16 mouse cellular contexts compared by ENCODE assay signal in the genomic region with DNA sequence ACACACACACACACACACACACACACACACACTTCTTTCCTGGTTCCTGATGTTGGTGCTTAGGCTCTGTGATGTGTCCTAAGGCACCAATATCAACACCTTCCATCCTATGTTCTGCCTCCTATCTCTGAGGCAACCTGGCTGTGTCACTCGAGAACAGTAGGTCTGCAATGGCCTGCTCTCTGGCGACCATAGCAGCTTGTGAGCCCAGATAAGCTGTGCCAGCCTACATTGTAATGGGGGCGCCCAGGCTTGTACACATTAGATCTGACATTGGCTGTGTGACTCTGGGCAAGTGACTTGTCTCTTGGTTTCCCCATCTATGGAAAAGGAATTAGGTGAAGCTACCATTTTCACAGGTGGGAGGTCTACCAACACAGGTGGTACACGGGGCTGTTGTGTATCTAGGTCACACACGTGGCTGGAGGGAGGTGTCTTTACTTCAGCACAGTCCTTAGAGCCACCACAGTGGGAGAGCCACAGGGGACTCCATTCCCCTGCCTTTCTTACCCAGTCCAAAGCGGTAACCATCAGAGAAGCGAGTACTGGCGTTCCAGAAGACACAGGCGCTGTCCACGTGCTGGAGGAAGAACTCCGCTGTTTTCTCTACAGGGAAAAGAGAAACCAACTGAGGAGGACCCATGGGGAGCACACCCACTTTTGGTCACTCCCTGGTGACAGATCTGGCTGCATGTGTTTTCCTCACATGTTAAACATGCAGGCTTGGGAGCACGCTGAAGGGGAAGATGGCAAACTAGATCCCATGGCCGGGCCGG. TPM values are rescaled to one million over a fixed set of nuclear protein-coding genes. Genes with fewer than 3 reads are reported as not detected.
DNase-seq lines count a peak whose midpoint lies in the region; ATAC-seq and TF ChIP-seq lines count a peak whose summit lies in the region.
"Had no signal": no experiment of that assay in that cellular context is flagged by ENCODE, and none has a peak within 500 bp of the region (broad histone marks: within the 10 kb centered on the region; RNA-seq: fewer than 3 reads in every experiment).

No protein-coding gene starts in this region.

- TF ChIP-seq POLR2A in MEL (IDR thresholded peaks at IDR 0.05; ENCODE audit: control insufficient read depth in 1 of 2, insufficient read depth in 1 of 2, low read depth in 1 of 2, low read length in 2 of 2, poor library complexity in 1 of 2), result no peak

- 76% methylated on average over 14 of the region's 14 CpGs for WGBS in kidney, embryonic 16.5 days
- WGBS in midbrain, embryonic 13.5 days, result 93% methylated on average over 14 of the region's 14 CpGs

- H3K27ac ChIP-seq in MEL (ENCODE audit: control insufficient read depth, low read depth, low read length), result no peak overlapping the region
- H3K27ac ChIP-seq in kidney, embryonic 16.5 days (ENCODE audit: low read length), result no peak overlapping the region
- no peak overlapping the region for H3K27ac ChIP-seq in midbrain, embryonic 13.5 days
- H3K27ac ChIP-seq: embryonic facial prominence, embryonic 10.5 days; forebrain, embryonic 10.5 days; hindbrain, embryonic 15.5 days; layer of hippocampus, adult 2 months; limb, embryonic 15.5 days; neural tube, embryonic 12.5 days had no signal

- no peak overlapping the region for H3K4me2 ChIP-seq in kidney, embryonic 16.5 days (replicated peaks; ENCODE audit: low read depth, low read length)
- no peak overlapping the region for H3K4me2 ChIP-seq in midbrain, embryonic 13.5 days (replicated peaks)
- H3K4me2 ChIP-seq: hindbrain, embryonic 15.5 days; limb, embryonic 15.5 days; neural tube, embryonic 12.5 days had no signal

- H3K4me3 ChIP-seq in G1E (ENCODE audit: low read depth, low read length) (no peak overlapping the region), MEL (ENCODE audit: control insufficient read depth in 1 of 2, insufficient read depth in 1 of 2, low read depth in 2 of 2, low read length in 2 of 2) (no peak overlapping the region)
- H3K4me3 ChIP-seq in kidney, embryonic 16.5 days (ENCODE audit: low read length), result no peak overlapping the region
- no peak overlapping the region for H3K4me3 ChIP-seq in midbrain, embryonic 13.5 days (replicated peaks)
- H3K4me3 ChIP-seq: embryonic facial prominence, embryonic 10.5 days; forebrain, embryonic 10.5 days; hindbrain, embryonic 15.5 days; layer of hippocampus, adult 2 months; limb, embryonic 15.5 days; neural tube, embryonic 12.5 days had no signal

- TF ChIP-seq CTCF in G1E (IDR thresholded peaks at IDR 0.05; ENCODE audit: low read depth, low read length) (no peak), MEL (IDR thresholded peaks at IDR 0.05 in 2 of 3, conservative IDR thresholded peaks at IDR 0.05 in 1 of 3; ENCODE audit: control insufficient read depth in 1 of 3, insufficient read depth in 1 of 3, low read depth in 2 of 3, low read length in 3 of 3, poor library complexity in 1 of 3, severe bottlenecking in 1 of 3) (no peak)

- peaks cover 3% of the 10 kb centered on the region; the same call in 1 of the 2 replicates for H3K9me3 ChIP-seq in G1E (replicated peaks)
- no peaks in the 10 kb centered on the region for H3K9me3 ChIP-seq in MEL (replicated peaks; ENCODE audit: insufficient read depth, low read length)
- peaks cover 5% of the 10 kb centered on the region for H3K9me3 ChIP-seq in kidney, embryonic 16.5 days (ENCODE audit: low read length)
- no peaks in the 10 kb centered on the region for H3K9me3 ChIP-seq in midbrain, embryonic 13.5 days
- H3K9me3 ChIP-seq: embryonic facial prominence, embryonic 10.5 days; hindbrain, embryonic 15.5 days; limb, embryonic 15.5 days; neural tube, embryonic 12.5 days had no signal

- ATAC-seq in G1E (ENCODE audit: extremely low read depth, insufficient number of reproducible peaks, low FRiP score, poor library complexity, severe bottlenecking), result peak; percentile 28
- ATAC-seq in megakaryocyte-erythroid progenitor cell, adult 5-6 weeks (replicated peaks; ENCODE audit: low FRiP score, low TSS enrichment, poor library complexity, severe bottlenecking), result peak; percentile 97
- no peak for ATAC-seq in kidney, embryonic 16.5 days (ENCODE audit: low FRiP score, low TSS enrichment)
- no peak for ATAC-seq in midbrain, embryonic 13.5 days
- ATAC-seq: midbrain, embryonic 16.5 days had no signal

- no peak for TF ChIP-seq RAD21 in MEL (IDR thresholded peaks at IDR 0.05; ENCODE audit: low read depth, low read length)

- 0 out of 4 replicates have a peak, but pooled peaks of 1 of the 2 experiments have one; percentile 14 for TF ChIP-seq EP300 in MEL (IDR thresholded peaks at IDR 0.05; ENCODE audit: low read depth in 1 of 2, low read length in 2 of 2)

- H3K4me1 ChIP-seq in G1E (ENCODE audit: insufficient read depth, low read depth, low read length) (peaks cover 25% of the 10 kb centered on the region), MEL (ENCODE audit: control insufficient read depth in 1 of 2, insufficient read depth in 2 of 2, low read length in 2 of 2) (no peaks in the 10 kb centered on the region)
- peaks cover 24% of the 10 kb centered on the region for H3K4me1 ChIP-seq in kidney, embryonic 16.5 days (ENCODE audit: insufficient read depth, low read length)
- peaks cover 12% of the 10 kb centered on the region; the same call in 1 of the 2 replicates for H3K4me1 ChIP-seq in midbrain, embryonic 13.5 days (replicated peaks)
- H3K4me1 ChIP-seq: hindbrain, embryonic 15.5 days; neural tube, embryonic 12.5 days had no signal

- no peaks in the 10 kb centered on the region for H3K27me3 ChIP-seq in G1E (ENCODE audit: insufficient read depth, low read length)
- no peaks in the 10 kb centered on the region for H3K27me3 ChIP-seq in MEL (ENCODE audit: control insufficient read depth in 1 of 2, insufficient read depth in 2 of 2, low read length in 2 of 2)
- no peaks in the 10 kb centered on the region for H3K27me3 ChIP-seq in kidney, embryonic 16.5 days (ENCODE audit: insufficient read depth, low read length)
- H3K27me3 ChIP-seq in midbrain, embryonic 13.5 days, result no peaks in the 10 kb centered on the region
- H3K27me3 ChIP-seq: hindbrain, embryonic 15.5 days; limb, embryonic 15.5 days; neural tube, embryonic 12.5 days had no signal

- H3K79me2 ChIP-seq in MEL (ENCODE audit: control insufficient read depth, insufficient read depth, low read length, poor library complexity), result no peaks in the 10 kb centered on the region

- no peak overlapping the region for H3K9ac ChIP-seq in MEL (ENCODE audit: control insufficient read depth, low read depth, low read length, poor library complexity, severe bottlenecking)
- no peak overlapping the region for H3K9ac ChIP-seq in kidney, embryonic 16.5 days (replicated peaks; ENCODE audit: low read length)
- no peak overlapping the region for H3K9ac ChIP-seq in midbrain, embryonic 13.5 days (replicated peaks)
- H3K9ac ChIP-seq: hindbrain, embryonic 15.5 days; limb, embryonic 15.5 days; neural tube, embryonic 12.5 days had no signal

- H3K36me3 ChIP-seq in G1E (replicated peaks) (peaks cover 95% of the 10 kb centered on the region), MEL (ENCODE audit: control insufficient read depth in 1 of 2, insufficient read depth in 2 of 2, low read length in 2 of 2) (peaks cover 0 to 15% of the 10 kb centered on the region in 2 experiments; a peak in 2 of 4 replicates)
- H3K36me3 ChIP-seq in kidney, embryonic 16.5 days (ENCODE audit: insufficient read depth, low read length), result peaks cover 42% of the 10 kb centered on the region
- H3K36me3 ChIP-seq in midbrain, embryonic 13.5 days, result peaks cover 84% of the 10 kb centered on the region

- no peak for DNase-seq in G1E (ENCODE audit: low spot score)
- peak; percentile 19 for DNase-seq in MEL (ENCODE audit: low read depth, low spot score)
- DNase-seq in liver, result peak; percentile 80
- DNase-seq in right cerebral cortex, adult 2 months (ENCODE audit: low spot score in 2 of 2), result no peak
- DNase-seq: kidney, adult 8-10 months; thymus, postnatal 14 days had no signal

RNA-seq across cellular contexts. Expression of gene Aldh18a1, which starts 35.1 kb away (rescaled TPM):
- total RNA-seq in G1E (2014; fragmentation: Nextera tagmentation) (104 and 111 TPM in 2 replicates), G1E (2017) (41.1 and 43.7 TPM in 2 replicates), MEL (2012; rRNA removed) (35.3 and 68.5 TPM in 2 replicates)
- polyA plus RNA-seq in G1E (2012) (15.4 and 24.9 TPM in 2 replicates), MEL (2012; ENCODE audit: insufficient read depth in 1 of 2, insufficient read length in 2 of 2, low read depth in 1 of 2, low replicate concordance in 2 of 2, missing spikeins in 1 of 2) (100 to 1,000 TPM in 1 of 2 experiments, 10 to 100 TPM in 1; 89.7 to 214 TPM)
- 89.6 and 91.3 TPM in 2 replicates for total RNA-seq in megakaryocyte-erythroid progenitor cell, adult 5-6 weeks (2014; fragmentation: Nextera tagmentation)
- 69.1 and 106 TPM in 2 replicates for total RNA-seq in megakaryocyte-erythroid progenitor cell, adult 5-6 weeks (2017)
- polyA plus RNA-seq in kidney, embryonic 16.5 days (2015; fragmentation: Nextera tagmentation; extraction: Ambion mirVana), result 58.9 and 60.4 TPM in 2 replicates
- 76.2 and 76.4 TPM in 2 replicates for polyA plus RNA-seq in midbrain, embryonic 13.5 days (2015; fragmentation: Nextera tagmentation; extraction: Ambion mirVana)

RNA-seq across cellular contexts. Expression of gene Sorbs1, which starts 39.6 kb away (rescaled TPM):
- total RNA-seq in G1E (2014; fragmentation: Nextera tagmentation) (50.6 and 64.2 TPM in 2 replicates), G1E (2017) (12.6 and 19.2 TPM in 2 replicates), MEL (2012; rRNA removed) (1.3 and 2.2 TPM in 2 replicates)
- polyA plus RNA-seq in G1E (2012) (7.4 and 9.2 TPM in 2 replicates), MEL (2012; ENCODE audit: insufficient read depth in 1 of 2, insufficient read length in 2 of 2, low read depth in 1 of 2, low replicate concordance in 2 of 2, missing spikeins in 1 of 2) (1 to 10 TPM in 1 of 2 experiments, not detected in 1; 5.3 TPM)
- total RNA-seq in megakaryocyte-erythroid progenitor cell, adult 5-6 weeks (2014; fragmentation: Nextera tagmentation), result 13.9 and 33.6 TPM in 2 replicates
- total RNA-seq in megakaryocyte-erythroid progenitor cell, adult 5-6 weeks (2017), result 12.3 and 30.4 TPM in 2 replicates
- polyA plus RNA-seq in kidney, embryonic 16.5 days (2015; fragmentation: Nextera tagmentation; extraction: Ambion mirVana), result 60.1 and 63.1 TPM in 2 replicates
- 77.6 and 78.7 TPM in 2 replicates for polyA plus RNA-seq in midbrain, embryonic 13.5 days (2015; fragmentation: Nextera tagmentation; extraction: Ambion mirVana)

RNA-seq across cellular contexts. Expression of gene Tctn3, which starts 58.8 kb away (rescaled TPM):
- total RNA-seq in G1E (2014; fragmentation: Nextera tagmentation) (14.1 and 15.3 TPM in 2 replicates), G1E (2017) (7.3 and 7.6 TPM in 2 replicates), MEL (2012; rRNA removed) (2.9 and 3.6 TPM in 2 replicates)
- polyA plus RNA-seq in G1E (2012) (16.4 and 17.0 TPM in 2 replicates), MEL (2012; ENCODE audit: insufficient read depth in 1 of 2, insufficient read length in 2 of 2, low read depth in 1 of 2, low replicate concordance in 2 of 2, missing spikeins in 1 of 2) (1 to 10 TPM in 1 of 2 experiments, not detected in 1; 6.2 TPM)
- 8.7 and 15.2 TPM in 2 replicates for total RNA-seq in megakaryocyte-erythroid progenitor cell, adult 5-6 weeks (2014; fragmentation: Nextera tagmentation)
- total RNA-seq in megakaryocyte-erythroid progenitor cell, adult 5-6 weeks (2017), result 4.3 and 6.4 TPM in 2 replicates
- 11.5 and 12.2 TPM in 2 replicates for polyA plus RNA-seq in kidney, embryonic 16.5 days (2015; fragmentation: Nextera tagmentation; extraction: Ambion mirVana)
- polyA plus RNA-seq in midbrain, embryonic 13.5 days (2015; fragmentation: Nextera tagmentation; extraction: Ambion mirVana), result 12.1 and 13.6 TPM in 2 replicates

RNA-seq across cellular contexts. Expression of gene Entpd1, which starts 59.0 kb away (rescaled TPM):
- not detected in 2 replicates for total RNA-seq in G1E (2014; fragmentation: Nextera tagmentation)
- 0.33 and 0.70 TPM in 2 replicates for total RNA-seq in G1E (2017)
- polyA plus RNA-seq in G1E (2012), result not detected in 2 replicates
- not detected in 2 replicates for total RNA-seq in MEL (2012; rRNA removed)
- not detected for polyA plus RNA-seq in MEL (2012; ENCODE audit: insufficient read depth in 1 of 2, insufficient read length in 2 of 2, low read depth in 1 of 2, low replicate concordance in 2 of 2, missing spikeins in 1 of 2)
- 0.89 TPM in 1 of 2 replicates, not detected in the other for total RNA-seq in megakaryocyte-erythroid progenitor cell, adult 5-6 weeks (2014; fragmentation: Nextera tagmentation)
- 0.09 and 4.6 TPM in 2 replicates for total RNA-seq in megakaryocyte-erythroid progenitor cell, adult 5-6 weeks (2017)
- 6.6 and 8.9 TPM in 2 replicates for polyA plus RNA-seq in kidney, embryonic 16.5 days (2015; fragmentation: Nextera tagmentation; extraction: Ambion mirVana)
- polyA plus RNA-seq in midbrain, embryonic 13.5 days (2015; fragmentation: Nextera tagmentation; extraction: Ambion mirVana), result 7.9 and 9.8 TPM in 2 replicates

Comparison
In these comparisons a context has a peak if more than half of its experiments do, and no peak if none do; other contexts are left out.
1. ATAC-seq: peak in G1E (single experiment) and megakaryocyte-erythroid progenitor cell, adult 5-6 weeks (single experiment); none in kidney, embryonic 16.5 days (single experiment) and midbrain, embryonic 13.5 days (single experiment).
2. DNase-seq: peak in MEL (single experiment) and liver (single experiment); none in G1E (single experiment) and right cerebral cortex, adult 2 months (0 of 2).